Mouse (Mus musculus) splenic B cell, adult 2 months (primary cell): ENCODE results near the gene Mup1.
"Not testable (repeated sequence)": the region's sequence is repeated elsewhere in the genome, so short reads cannot be mapped to it uniquely, and the experiment has no call there.

ENCODE experiments used
- DNase-seq: peaks from one replicate; pipeline ENCODE4 v3.0.0-alpha.2; 2011; ENCODE audit warnings: low read depth, low spot score
- H3K27me3 ChIP-seq: 2 replicates; pipeline ENCODE4 v1.6.1; 2012; ENCODE audit warnings: mild to moderate bottlenecking, low read length, moderate library complexity, mixed read lengths; ENCODE audit not compliant: control insufficient read depth, poor library complexity, insufficient read depth, severe bottlenecking
- H3K36me3 ChIP-seq: 2 replicates; pipeline ENCODE4 v1.6.1; 2012; ENCODE audit warnings: mild to moderate bottlenecking, low read length, moderate library complexity, mixed read lengths; ENCODE audit not compliant: control insufficient read depth, poor library complexity, insufficient read depth, severe bottlenecking

The Mup1 gene

GRCm38 (mm10) chr4:60501860-60502259 is at the start of gene Mup1:
Mup1 (minus strand) TSS chr4:60501960.
- DNase-seq, H3K36me3 ChIP-seq, H3K27me3 ChIP-seq: not testable (repeated sequence)
